Mouse (Mus musculus) bone marrow, adult 2 months (tissue): ENCODE measurements around the gene Abhd15.

Experiments
- CTCF ChIP-seq: fragments of 200-500 bp; IDR thresholded peaks from 2 replicates; pipeline ENCODE4 v1.5.1; 2011; ENCODE audit warnings: low read length, control low read depth; ENCODE audit not compliant: control insufficient read depth, insufficient read depth
- POLR2A ChIP-seq: fragments of 200-500 bp; IDR thresholded peaks from 2 replicates; pipeline ENCODE4 v1.6.1; 2011; ENCODE audit warnings: low read depth, mild to moderate bottlenecking, control low read depth, low read length, borderline replicate concordance; ENCODE audit not compliant: control insufficient read depth

DNA sequence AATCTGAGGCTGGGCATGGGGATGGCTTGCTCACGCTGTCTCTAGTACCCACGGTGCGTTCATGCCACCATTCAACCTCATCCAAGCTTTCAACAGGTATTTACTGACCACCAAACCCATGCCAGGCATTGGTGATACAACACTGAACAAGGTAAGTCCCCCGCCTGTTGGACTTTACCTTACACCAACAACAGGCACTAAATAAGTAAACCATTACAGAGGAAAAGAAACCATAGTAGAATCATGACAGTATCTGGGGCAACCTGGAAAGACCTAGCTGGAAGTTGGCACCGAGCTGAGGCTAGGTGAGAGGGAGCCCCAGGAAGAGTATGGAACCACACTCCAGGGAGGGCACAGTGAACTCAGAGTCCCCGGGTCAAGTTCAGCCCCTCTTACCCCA, 38.0 kb upstream of the Abhd15 start:
- TF ChIP-seq CTCF (no peak), POLR2A (no peak)
